Mouse (Mus musculus) limb, embryonic 10.5 days (tissue): ENCODE measurements at regions not wholly inside any gene's neighbourhood (a gene's known extent, or its start where the extent isn't known, plus 50 kb on each side); places are given as distances from the start of the nearest gene placed in this dataset.

Source experiments
- DNase-seq: peaks from one replicate; pipeline ENCODE4 v3.0.0-alpha.2; 2017; ENCODE audit warnings: low spot score
- H3K27ac ChIP-seq: fragments of 300-500 bp; sonication (generic); 2 replicates; pipeline ENCODE4 v1.5.1; 2016; ENCODE audit warnings: mild to moderate bottlenecking
- H3K27me3 ChIP-seq: fragments of 300-500 bp; sonication (generic); 2 replicates; pipeline ENCODE4 v1.6.1; 2016; ENCODE audit warnings: low read depth, mild to moderate bottlenecking; ENCODE audit not compliant: poor library complexity, severe bottlenecking
- H3K36me3 ChIP-seq: fragments of 300-500 bp; sonication (generic); 2 replicates; pipeline ENCODE4 v1.6.1; 2016; ENCODE audit warnings: mild to moderate bottlenecking, moderate library complexity
- H3K4me1 ChIP-seq: fragments of 300-500 bp; sonication (generic); 2 replicates; pipeline ENCODE4 v1.6.1; 2016
- H3K4me3 ChIP-seq: fragments of 300-500 bp; sonication (generic); 2 replicates; pipeline ENCODE4 v1.5.1; 2016; ENCODE audit warnings: mild to moderate bottlenecking, moderate library complexity
- H3K9me3 ChIP-seq: fragments of 300-500 bp; sonication (generic); replicated peaks from 2 replicates; pipeline ENCODE4 v1.6.1; 2016; ENCODE audit warnings: mild to moderate bottlenecking
- WGBS: fragments of 180-500 bp; shearing (Covaris S2); methylation state at CpG from one replicate; pipeline ENCODE4 v1.1.7; 2016; 5-methylcytosine and 5-hydroxymethylcytosine counted together

DNA sequence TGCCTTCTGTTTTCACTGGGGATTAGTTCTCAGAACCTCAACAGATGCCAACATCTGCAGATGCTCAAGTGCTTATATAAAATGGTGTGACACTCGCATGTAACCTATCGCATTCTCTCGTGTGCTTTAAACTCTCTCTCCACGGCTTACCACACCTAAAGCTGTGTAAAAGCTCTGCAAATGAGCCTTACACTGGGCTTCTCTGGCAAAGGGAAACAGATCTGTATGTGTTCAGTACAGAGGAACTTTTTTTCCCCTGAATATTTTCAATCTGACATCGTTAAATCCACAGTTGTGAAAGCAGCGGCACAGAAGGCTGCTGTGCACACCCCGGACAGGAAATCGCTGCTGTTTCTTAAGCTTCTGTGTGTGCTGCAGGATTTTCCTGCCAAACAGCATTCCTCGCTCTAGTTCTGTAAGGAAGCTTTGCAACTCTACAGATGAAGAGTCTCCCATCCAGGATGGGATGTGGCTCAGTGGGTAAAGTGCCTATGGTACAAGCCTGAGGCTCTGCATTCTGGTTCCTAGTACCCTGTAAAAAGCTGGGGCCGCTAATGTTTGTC is 206.3 kb downstream of the Sox11 start:
- Histone ChIP-seq H3K4me1 (peaks cover 73% of the 10 kb centered on the region), H3K27me3 (no peaks in the 10 kb centered on the region), H3K27ac (peak overlapping the region; percentile 75), H3K4me3 (no peak overlapping the region), H3K9me3 (no peaks in the 10 kb centered on the region), H3K36me3 (no peaks in the 10 kb centered on the region)
- DNase-seq = no peak
- WGBS = 55% methylated on average over 10 of the region's 10 CpGs

DNA sequence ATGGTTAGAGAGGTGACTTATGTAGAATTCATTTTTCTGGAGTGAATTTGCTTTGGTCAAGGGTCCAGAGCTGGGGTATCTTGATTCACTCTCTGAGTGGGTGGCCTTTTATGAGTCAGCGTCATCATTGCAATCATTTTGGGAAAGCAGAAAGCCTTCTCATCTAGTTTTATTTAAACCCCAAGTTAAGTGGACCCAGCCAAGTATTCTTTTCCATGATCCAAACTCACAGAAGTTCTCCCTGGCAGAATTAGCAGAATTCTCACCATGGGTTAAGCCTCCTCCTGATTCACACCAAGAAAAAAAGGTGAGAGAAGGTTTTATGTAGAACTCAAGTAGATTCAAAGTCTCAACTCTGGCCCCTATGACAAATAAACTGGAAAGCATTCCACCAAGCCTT is 211.8 kb downstream of the Sox11 start:
- no peaks in the 10 kb centered on the region for H3K36me3 ChIP-seq
- H3K27ac ChIP-seq = no peak overlapping the region
- H3K27me3 ChIP-seq = no peaks in the 10 kb centered on the region
- DNase-seq = no peak
- no peak overlapping the region for H3K4me3 ChIP-seq
- 95% methylated on average over 1 of the region's 1 CpGs for WGBS
- peaks cover 20% of the 10 kb centered on the region for H3K4me1 ChIP-seq
- no peaks in the 10 kb centered on the region for H3K9me3 ChIP-seq

DNA sequence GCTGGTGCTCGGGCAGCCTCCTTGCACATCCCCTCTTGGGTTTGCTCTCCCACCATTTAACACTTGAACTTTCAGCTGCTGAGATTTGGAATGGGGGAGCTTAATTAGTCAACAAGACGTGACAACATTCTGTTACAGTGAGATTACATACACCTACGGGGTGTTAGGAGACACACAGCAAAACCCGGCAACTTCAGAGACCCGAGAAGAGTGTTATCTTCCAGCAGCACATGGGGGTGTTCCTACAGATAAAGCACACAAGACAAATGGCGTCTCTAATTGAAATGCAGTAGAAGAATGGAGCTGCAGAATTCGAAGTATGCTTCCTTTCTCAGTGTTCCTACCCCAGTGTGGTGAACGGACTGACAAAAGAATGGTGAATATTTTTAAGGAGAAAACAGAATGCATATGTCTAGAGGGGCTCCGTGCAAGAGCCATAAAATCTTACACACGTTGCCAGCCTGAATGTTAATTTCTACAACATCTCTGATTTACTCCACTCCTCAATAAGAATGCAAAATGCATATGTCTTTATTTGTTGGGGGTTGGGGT is 215.2 kb downstream of the Sox11 start:
- 45% methylated on average over 10 of the region's 10 CpGs for WGBS
- H3K27ac ChIP-seq = no peak overlapping the region
- H3K4me1 ChIP-seq = no peaks in the 10 kb centered on the region
- H3K36me3 ChIP-seq = no peaks in the 10 kb centered on the region
- no peaks in the 10 kb centered on the region for H3K9me3 ChIP-seq
- no peak overlapping the region for H3K4me3 ChIP-seq
- no peaks in the 10 kb centered on the region for H3K27me3 ChIP-seq
- DNase-seq = no peak

DNA sequence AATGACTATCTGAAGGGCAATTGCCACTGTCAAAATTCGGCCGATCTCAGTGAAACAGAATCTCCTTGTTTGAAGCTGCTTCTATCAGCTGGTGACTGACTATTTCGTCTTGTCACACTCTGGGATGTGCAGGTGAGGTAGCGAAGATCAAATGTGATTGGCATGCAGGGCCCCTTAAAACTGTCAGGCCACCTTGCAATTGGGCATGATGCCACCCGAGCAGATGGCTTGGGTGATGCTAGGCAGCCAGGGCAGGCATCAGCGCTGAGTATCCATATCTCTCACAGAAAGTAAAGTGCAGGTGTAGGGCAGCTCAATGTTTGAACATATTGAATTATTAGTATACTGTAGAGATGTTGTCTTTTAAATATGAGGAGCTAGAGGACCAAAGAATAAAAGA is 223.8 kb downstream of the Sox11 start:
- no peak overlapping the region for H3K27ac ChIP-seq
- no peak overlapping the region for H3K4me3 ChIP-seq
- no peaks in the 10 kb centered on the region for H3K27me3 ChIP-seq
- no peaks in the 10 kb centered on the region for H3K36me3 ChIP-seq
- no peaks in the 10 kb centered on the region for H3K9me3 ChIP-seq
- H3K4me1 ChIP-seq = peaks cover 21% of the 10 kb centered on the region
- 89% methylated on average over 6 of the region's 6 CpGs for WGBS
- no peak for DNase-seq

GRCm38 (mm10) chr12:27115392-27115791 is 227.0 kb downstream of the Sox11 start:
- H3K27ac ChIP-seq = peak overlapping the region; percentile 68
- H3K4me3 ChIP-seq = no peak overlapping the region
- WGBS = 59% methylated on average over 6 of the region's 6 CpGs
- no peaks in the 10 kb centered on the region for H3K36me3 ChIP-seq
- H3K27me3 ChIP-seq = no peaks in the 10 kb centered on the region
- peak; percentile 43 for DNase-seq
- H3K4me1 ChIP-seq = peaks cover 21% of the 10 kb centered on the region
- H3K9me3 ChIP-seq = no peaks in the 10 kb centered on the region

DNA sequence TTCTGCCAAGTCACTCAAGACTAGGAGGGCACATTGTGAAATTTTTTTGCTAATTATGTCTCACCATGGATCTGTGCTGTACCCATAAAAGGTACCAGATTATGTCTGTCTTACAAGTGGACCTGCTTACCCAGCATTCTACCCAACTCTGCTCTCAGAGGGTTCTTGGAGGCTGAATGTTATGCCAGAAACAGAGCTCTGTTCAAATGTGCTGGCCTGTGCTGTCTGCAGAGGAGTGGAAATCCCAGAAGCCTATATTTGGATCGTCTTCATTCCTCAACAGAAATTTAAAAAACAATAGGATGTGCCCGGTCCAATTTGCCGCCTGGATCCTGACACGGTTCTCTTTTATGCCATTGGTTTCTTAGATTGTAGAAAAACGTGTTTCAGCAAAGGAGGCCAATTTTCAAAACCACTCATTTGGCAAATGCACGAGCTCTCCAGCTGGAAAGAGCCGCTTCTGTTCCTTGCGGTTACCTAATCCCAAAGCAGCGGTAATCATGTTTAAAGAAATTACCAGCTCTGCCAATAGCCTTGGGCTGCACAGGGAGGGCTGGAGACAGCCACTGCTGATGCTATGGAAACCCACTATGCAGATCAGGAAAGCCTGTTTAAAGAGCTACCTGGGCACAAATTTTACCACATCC is 237.3 kb downstream of the Sox11 start:
- 92% methylated on average over 9 of the region's 9 CpGs for WGBS
- no peak for DNase-seq
- Histone ChIP-seq H3K27ac (no peak overlapping the region), H3K9me3 (no peaks in the 10 kb centered on the region), H3K27me3 (no peaks in the 10 kb centered on the region), H3K4me1 (no peaks in the 10 kb centered on the region), H3K36me3 (no peaks in the 10 kb centered on the region), H3K4me3 (no peak overlapping the region)

DNA sequence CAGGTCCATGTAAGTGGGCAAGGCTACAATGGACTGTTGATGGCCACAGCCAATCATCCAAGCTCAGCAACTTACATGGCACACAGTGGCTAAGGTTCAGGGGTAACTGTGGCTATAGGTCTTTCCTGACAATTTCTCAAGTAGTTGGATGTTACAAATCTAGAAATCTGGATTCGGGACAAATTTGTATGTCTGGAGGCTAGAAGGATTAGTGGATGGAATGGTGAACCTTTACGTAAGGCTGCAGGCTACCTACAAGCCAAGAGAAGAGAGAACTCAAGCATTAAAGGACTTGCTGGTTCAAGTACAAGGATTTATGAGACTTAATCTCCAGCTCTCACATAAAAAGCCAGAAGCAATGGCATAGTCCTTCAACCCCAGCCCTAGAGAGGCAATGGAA is 239.4 kb downstream of the Sox11 start:
- no peaks in the 10 kb centered on the region for H3K9me3 ChIP-seq
- H3K27me3 ChIP-seq = no peaks in the 10 kb centered on the region
- DNase-seq = no peak
- H3K4me1 ChIP-seq = no peaks in the 10 kb centered on the region
- H3K4me3 ChIP-seq = no peak overlapping the region
- H3K27ac ChIP-seq = no peak overlapping the region
- whole genome bisulfite sequencing = 97% methylated on average over 2 of the region's 2 CpGs
- H3K36me3 ChIP-seq = no peaks in the 10 kb centered on the region

DNA sequence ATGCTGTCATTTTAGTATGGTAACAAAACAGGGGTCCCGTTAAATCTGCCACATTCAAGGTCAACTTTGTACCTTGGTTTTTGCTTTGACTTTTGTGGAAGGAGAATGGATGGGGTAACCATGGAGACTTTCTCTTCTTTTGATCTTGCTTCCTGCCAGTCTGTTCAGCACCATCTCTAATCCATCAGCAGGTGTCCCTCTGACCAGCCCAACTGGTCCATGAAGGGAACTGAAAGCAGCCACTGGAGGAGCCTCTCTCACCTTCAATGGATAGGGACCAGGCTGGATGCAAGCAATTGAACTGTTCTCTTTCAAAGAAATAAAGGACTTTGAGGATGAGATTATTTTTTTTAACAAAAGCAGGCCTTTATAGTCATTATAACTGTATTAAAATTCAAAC is 253.2 kb downstream of the Sox11 start:
- no peak for DNase-seq
- WGBS = 81% methylated on average over 1 of the region's 1 CpGs
- no peaks in the 10 kb centered on the region for H3K36me3 ChIP-seq
- no peak overlapping the region for H3K27ac ChIP-seq
- H3K4me1 ChIP-seq = peaks cover 5% of the 10 kb centered on the region
- H3K27me3 ChIP-seq = no peaks in the 10 kb centered on the region
- H3K4me3 ChIP-seq = no peak overlapping the region
- no peaks in the 10 kb centered on the region; the same call in 1 of the 2 replicates for H3K9me3 ChIP-seq

- no peak for DNase-seq
- Histone ChIP-seq H3K27ac (no peak overlapping the region), H3K27me3 (no peaks in the 10 kb centered on the region), H3K9me3 (no peaks in the 10 kb centered on the region), H3K4me3 (no peak overlapping the region), H3K4me1 (peaks cover 34% of the 10 kb centered on the region), H3K36me3 (no peaks in the 10 kb centered on the region)
- WGBS = 77% methylated on average over 2 of the region's 2 CpGs
These were observed 256.5 kb downstream of the Sox11 start for GRCm38 (mm10) chr12:27085890-27086289.

GRCm38 (mm10) chr12:27083645-27084550 is 258.5 kb downstream of the Sox11 start:
- H3K4me3 ChIP-seq = no peak overlapping the region
- H3K36me3 ChIP-seq = no peaks in the 10 kb centered on the region
- no peak for DNase-seq
- H3K4me1 ChIP-seq = peaks cover 34% of the 10 kb centered on the region
- H3K9me3 ChIP-seq = no peaks in the 10 kb centered on the region
- 42% methylated on average over 4 of the region's 4 CpGs for WGBS
- H3K27me3 ChIP-seq = no peaks in the 10 kb centered on the region
- no peak overlapping the region; the same call in 1 of the 2 replicates for H3K27ac ChIP-seq

GRCm38 (mm10) chr12:27083089-27083488 is 259.3 kb downstream of the Sox11 start:
- Histone ChIP-seq H3K4me3 (peak overlapping the region; percentile 44), H3K27ac (peak overlapping the region; percentile 79), H3K9me3 (no peaks in the 10 kb centered on the region), H3K4me1 (peaks cover 34% of the 10 kb centered on the region), H3K27me3 (no peaks in the 10 kb centered on the region), H3K36me3 (no peaks in the 10 kb centered on the region)
- 3% methylated on average over 8 of the region's 8 CpGs for WGBS
- DNase-seq = no peak

DNA sequence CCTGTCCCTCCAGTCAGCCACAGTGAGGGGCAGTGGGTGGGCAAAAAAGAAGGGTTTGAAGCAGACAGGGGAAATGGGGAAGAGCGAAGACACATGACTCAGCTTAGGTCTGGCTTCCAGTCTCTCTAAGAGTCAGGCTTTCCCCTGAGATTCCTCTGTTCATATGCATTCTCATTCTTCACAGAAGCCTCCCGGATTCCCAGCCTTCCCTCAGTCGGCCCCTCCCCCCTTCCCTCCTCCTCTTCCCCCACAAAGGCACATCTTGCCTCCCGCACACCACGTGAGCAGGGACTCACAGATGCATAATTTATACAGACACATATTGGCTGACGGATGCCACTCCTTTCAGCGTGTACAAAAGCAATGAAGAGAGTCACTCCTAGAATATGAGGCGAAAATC is 259.8 kb downstream of the Sox11 start:
- WGBS = 5% methylated on average over 8 of the region's 8 CpGs
- peak; percentile 69 for DNase-seq
- Histone ChIP-seq H3K27ac (peak overlapping the region; percentile 79), H3K9me3 (no peaks in the 10 kb centered on the region), H3K4me1 (peaks cover 34% of the 10 kb centered on the region), H3K27me3 (no peaks in the 10 kb centered on the region), H3K36me3 (no peaks in the 10 kb centered on the region), H3K4me3 (peak overlapping the region; percentile 44)
